Mouse (Mus musculus) ZHBTc4 (cell line): ENCODE measurements at regions not wholly inside any gene's neighbourhood (a gene's known extent, or its start where the extent isn't known, plus 50 kb on each side); places are given as distances from the start of the nearest gene placed in this dataset.

Source experiments
- DNase-seq: peaks from one replicate; pipeline ENCODE4 v3.0.0-alpha.2; 2011; ENCODE audit warnings: low read depth, low spot score

GRCm38 (mm10) chr5:126565817-126566216 lies 675.8 kb upstream of the Tmem132c start:
- no peak for DNase-seq

GRCm38 (mm10) chr5:126566226-126566625 lies 675.4 kb upstream of the Tmem132c start:
- DNase-seq, result no peak

- DNase-seq, result no peak
These were observed 667.8 kb upstream of the Tmem132c start for GRCm38 (mm10) chr5:126573766-126574165.

- peak; percentile 44 for DNase-seq
These were observed 643.8 kb upstream of the Tmem132c start for GRCm38 (mm10) chr5:126597786-126598330.

- DNase-seq, result no peak
These were observed 642.0 kb upstream of the Tmem132c start for GRCm38 (mm10) chr5:126599561-126599960.

- no peak for DNase-seq
These were observed 634.9 kb upstream of the Tmem132c start for GRCm38 (mm10) chr5:126606756-126607155.

- DNase-seq, result no peak
These were observed 629.0 kb upstream of the Tmem132c start for GRCm38 (mm10) chr5:126612571-126612970.

- DNase-seq, result no peak
These were observed 619.1 kb upstream of the Tmem132c start for GRCm38 (mm10) chr5:126622551-126622950.

GRCm38 (mm10) chr5:126623205-126623604 lies 618.4 kb upstream of the Tmem132c start:
- peak; percentile 89 for DNase-seq

- peak; percentile 87 for DNase-seq
These were observed 611.8 kb upstream of the Tmem132c start for GRCm38 (mm10) chr5:126629826-126630225.

- DNase-seq, result no peak
These were observed 591.2 kb upstream of the Tmem132c start for GRCm38 (mm10) chr5:126650415-126650814.

- peak; percentile 75 for DNase-seq
These were observed 590.2 kb upstream of the Tmem132c start for GRCm38 (mm10) chr5:126651367-126651766.

- peak; percentile 70 for DNase-seq
These were observed 579.0 kb upstream of the Tmem132c start for GRCm38 (mm10) chr5:126662648-126663047.

GRCm38 (mm10) chr5:126671156-126671555 lies 570.5 kb upstream of the Tmem132c start:
- DNase-seq, result peak; percentile 68

GRCm38 (mm10) chr5:126680262-126680661 lies 561.3 kb upstream of the Tmem132c start:
- no peak for DNase-seq

GRCm38 (mm10) chr5:126699314-126699713 lies 542.3 kb upstream of the Tmem132c start:
- DNase-seq, result peak; percentile 42

GRCm38 (mm10) chr5:126703516-126704282 lies 537.9 kb upstream of the Tmem132c start:
- DNase-seq, result no peak

- DNase-seq, result no peak
These were observed 535.7 kb upstream of the Tmem132c start for GRCm38 (mm10) chr5:126705871-126706270.

GRCm38 (mm10) chr5:126706701-126707100 lies 534.9 kb upstream of the Tmem132c start:
- no peak for DNase-seq

GRCm38 (mm10) chr5:126714672-126715071 lies 526.9 kb upstream of the Tmem132c start:
- DNase-seq, result no peak

- DNase-seq, result peak; percentile 39
These were observed 523.2 kb upstream of the Tmem132c start for GRCm38 (mm10) chr5:126718421-126718820.

- DNase-seq, result peak; percentile 50
These were observed 520.3 kb upstream of the Tmem132c start for GRCm38 (mm10) chr5:126721300-126721699.
